In genomic region chr11:28939651-28940050, GRCm38 (mm10) we compare ENCODE assay signal across 26 mouse cellular contexts.
DNase-seq lines count a peak whose midpoint lies in the region; ATAC-seq and TF ChIP-seq lines count a peak whose summit lies in the region.
"Had no signal": no experiment of that assay in that cellular context is flagged by ENCODE, and none has a peak within 500 bp of the region (broad histone marks: within the 10 kb centered on the region; RNA-seq: fewer than 3 reads in every experiment).

No protein-coding gene starts in this region.

- DNase-seq in embryonic facial prominence, embryonic 10.5 days (ENCODE audit: low spot score), result no peak
- DNase-seq in lung, postnatal 0 days (ENCODE audit: low spot score), result no peak
- DNase-seq in lung, adult 2 months, result no peak
- DNase-seq in hindbrain, embryonic 11.5 days (ENCODE audit: low spot score), result no peak
- DNase-seq: adrenal gland, adult 2 months; adrenal gland, postnatal 10 days; adrenal gland, postnatal 25 days; B cell, adult 2 months; cerebellum, adult 11 months; cerebellum, adult 18-20 months; cerebellum, adult 8-10 months; cerebellum, adult 9-11 months; cerebellum, postnatal 14 days; cerebellum, postnatal 36 days; embryo, embryonic 11 days had no signal

- H3K9ac ChIP-seq in embryonic facial prominence, embryonic 13.5 days, result no peak overlapping the region
- no peak overlapping the region for H3K9ac ChIP-seq in lung, postnatal 0 days (replicated peaks; ENCODE audit: low read depth)
- no peak overlapping the region for H3K9ac ChIP-seq in embryonic facial prominence, embryonic 15.5 days
- H3K9ac ChIP-seq in hindbrain, embryonic 11.5 days (ENCODE audit: low read depth, low read length), result no peak overlapping the region
- H3K9ac ChIP-seq: embryonic facial prominence, embryonic 12.5 days; forebrain, embryonic 12.5 days had no signal

- no peak overlapping the region for H3K4me2 ChIP-seq in embryonic facial prominence, embryonic 13.5 days
- no peak overlapping the region for H3K4me2 ChIP-seq in lung, postnatal 0 days (replicated peaks; ENCODE audit: low read depth, low read length)
- H3K4me2 ChIP-seq in embryonic facial prominence, embryonic 15.5 days (replicated peaks), result no peak overlapping the region
- H3K4me2 ChIP-seq in hindbrain, embryonic 11.5 days (replicated peaks; ENCODE audit: low read depth, low read length), result no peak overlapping the region
- H3K4me2 ChIP-seq: embryonic facial prominence, embryonic 12.5 days; forebrain, embryonic 12.5 days had no signal

- no peak for TF ChIP-seq EP300 in lung, postnatal 0 days (IDR thresholded peaks at IDR 0.05)

- ATAC-seq in embryonic facial prominence, embryonic 13.5 days (ENCODE audit: insufficient number of reproducible peaks, insufficient read depth, low FRiP score, low TSS enrichment, low read depth), result 0 out of 2 replicates have a peak, but pooled peaks have one; percentile 43
- ATAC-seq in lung, postnatal 0 days, result no peak
- ATAC-seq in embryonic facial prominence, embryonic 15.5 days (ENCODE audit: insufficient number of reproducible peaks, low FRiP score, low TSS enrichment, low read depth), result peak; percentile 67; the same call in 1 of the 2 replicates
- no peak for ATAC-seq in hindbrain, embryonic 11.5 days (ENCODE audit: low FRiP score)
- ATAC-seq: CD4-positive, CD25-positive, alpha-beta regulatory T cell, adult 4 months; forebrain, embryonic 14.5 days; forebrain, embryonic 16.5 days had no signal

- WGBS in embryonic facial prominence, embryonic 13.5 days, result 59% methylated on average over 1 of the region's 1 CpGs
- WGBS in embryonic facial prominence, embryonic 10.5 days, result 96% methylated on average over 1 of the region's 1 CpGs
- 82% methylated on average over 1 of the region's 1 CpGs for WGBS in lung, postnatal 0 days
- 59% methylated on average over 1 of the region's 1 CpGs for whole genome bisulfite sequencing in lung, adult 2 months
- WGBS in embryonic facial prominence, embryonic 15.5 days, result 55% methylated on average over 1 of the region's 1 CpGs
- 95% methylated on average over 1 of the region's 1 CpGs for WGBS in hindbrain, embryonic 11.5 days

- no peak overlapping the region for H3K4me3 ChIP-seq in embryonic facial prominence, embryonic 13.5 days
- no peak overlapping the region for H3K4me3 ChIP-seq in embryonic facial prominence, embryonic 10.5 days
- H3K4me3 ChIP-seq in lung, postnatal 0 days (ENCODE audit: low read depth, low read length), result no peak overlapping the region
- H3K4me3 ChIP-seq in lung, adult 2 months (replicated peaks; ENCODE audit: extremely low read depth, low read depth, low read length), result no peak overlapping the region
- no peak overlapping the region for H3K4me3 ChIP-seq in embryonic facial prominence, embryonic 15.5 days (replicated peaks)
- no peak overlapping the region for H3K4me3 ChIP-seq in hindbrain, embryonic 11.5 days (ENCODE audit: low read depth, low read length)
- H3K4me3 ChIP-seq: embryonic facial prominence, embryonic 12.5 days; erythroblast, embryonic 14.5 days; forebrain, embryonic 10.5 days; forebrain, embryonic 12.5 days had no signal

- no peak overlapping the region for H3K27ac ChIP-seq in embryonic facial prominence, embryonic 13.5 days
- no peak overlapping the region for H3K27ac ChIP-seq in embryonic facial prominence, embryonic 10.5 days (replicated peaks)
- no peak overlapping the region for H3K27ac ChIP-seq in lung, postnatal 0 days (ENCODE audit: low read length)
- H3K27ac ChIP-seq in embryonic facial prominence, embryonic 15.5 days (replicated peaks), result no peak overlapping the region
- H3K27ac ChIP-seq in hindbrain, embryonic 11.5 days (ENCODE audit: low read depth, low read length), result no peak overlapping the region
- H3K27ac ChIP-seq: embryonic facial prominence, embryonic 12.5 days; forebrain, embryonic 10.5 days; forebrain, embryonic 12.5 days had no signal

- H3K36me3 ChIP-seq in embryonic facial prominence, embryonic 13.5 days, result no peaks in the 10 kb centered on the region
- no peaks in the 10 kb centered on the region for H3K36me3 ChIP-seq in embryonic facial prominence, embryonic 10.5 days (replicated peaks)
- no peaks in the 10 kb centered on the region for H3K36me3 ChIP-seq in lung, postnatal 0 days (ENCODE audit: insufficient read depth, low read length)
- no peaks in the 10 kb centered on the region for H3K36me3 ChIP-seq in embryonic facial prominence, embryonic 15.5 days
- no peaks in the 10 kb centered on the region for H3K36me3 ChIP-seq in hindbrain, embryonic 11.5 days (ENCODE audit: control insufficient read depth, insufficient read depth, low read length)
- H3K36me3 ChIP-seq: embryonic facial prominence, embryonic 12.5 days; forebrain, embryonic 10.5 days; forebrain, embryonic 12.5 days; G1E had no signal

- 0 out of 2 replicates have a peak, but pooled peaks have one; percentile 5 for TF ChIP-seq CTCF in lung, postnatal 0 days (IDR thresholded peaks at IDR 0.05)
- TF ChIP-seq CTCF in lung, adult 2 months (IDR thresholded peaks at IDR 0.05; ENCODE audit: insufficient read depth, low read length), result no peak

- H3K9me3 ChIP-seq in embryonic facial prominence, embryonic 13.5 days, result no peaks in the 10 kb centered on the region
- H3K9me3 ChIP-seq in embryonic facial prominence, embryonic 10.5 days, result no peaks in the 10 kb centered on the region
- no peaks in the 10 kb centered on the region for H3K9me3 ChIP-seq in lung, postnatal 0 days (ENCODE audit: low read length)
- H3K9me3 ChIP-seq in embryonic facial prominence, embryonic 15.5 days (replicated peaks), result no peaks in the 10 kb centered on the region
- no peaks in the 10 kb centered on the region for H3K9me3 ChIP-seq in hindbrain, embryonic 11.5 days (ENCODE audit: control insufficient read depth, low read length)
- H3K9me3 ChIP-seq: embryonic facial prominence, embryonic 12.5 days; forebrain, embryonic 10.5 days; forebrain, embryonic 12.5 days; G1E had no signal

- peaks cover 4% of the 10 kb centered on the region; the same call in 1 of the 2 replicates for H3K4me1 ChIP-seq in embryonic facial prominence, embryonic 13.5 days
- H3K4me1 ChIP-seq in embryonic facial prominence, embryonic 10.5 days, result no peaks in the 10 kb centered on the region
- H3K4me1 ChIP-seq in lung, postnatal 0 days (ENCODE audit: insufficient read depth, low read depth, low read length), result no peaks in the 10 kb centered on the region
- H3K4me1 ChIP-seq in lung, adult 2 months (ENCODE audit: control insufficient read depth, insufficient read depth, low read length), result no peaks in the 10 kb centered on the region
- no peaks in the 10 kb centered on the region for H3K4me1 ChIP-seq in embryonic facial prominence, embryonic 15.5 days
- no peaks in the 10 kb centered on the region for H3K4me1 ChIP-seq in hindbrain, embryonic 11.5 days (replicated peaks; ENCODE audit: control insufficient read depth, insufficient read depth, low read length)
- H3K4me1 ChIP-seq: embryonic facial prominence, embryonic 12.5 days; forebrain, embryonic 10.5 days; forebrain, embryonic 12.5 days had no signal

- no peak for TF ChIP-seq POLR2A in lung, adult 2 months (IDR thresholded peaks at IDR 0.05; ENCODE audit: borderline replicate concordance, extremely low read depth, low read depth, low read length)

- H3K27me3 ChIP-seq in embryonic facial prominence, embryonic 13.5 days, result no peaks in the 10 kb centered on the region
- H3K27me3 ChIP-seq in embryonic facial prominence, embryonic 10.5 days (replicated peaks; ENCODE audit: low read depth, poor library complexity, severe bottlenecking), result no peaks in the 10 kb centered on the region
- H3K27me3 ChIP-seq in lung, postnatal 0 days (replicated peaks; ENCODE audit: insufficient read depth, low read length), result no peaks in the 10 kb centered on the region
- H3K27me3 ChIP-seq in embryonic facial prominence, embryonic 15.5 days, result no peaks in the 10 kb centered on the region
- no peaks in the 10 kb centered on the region for H3K27me3 ChIP-seq in hindbrain, embryonic 11.5 days (ENCODE audit: control insufficient read depth, insufficient read depth, low read length)
- H3K27me3 ChIP-seq: CH12.LX; embryonic facial prominence, embryonic 12.5 days; forebrain, embryonic 12.5 days had no signal

Comparison
In these comparisons a context has a peak if more than half of its experiments do, and no peak if none do; other contexts are left out.
1. ATAC-seq: peak in embryonic facial prominence, embryonic 13.5 days (single experiment) and embryonic facial prominence, embryonic 15.5 days (single experiment); none in lung, postnatal 0 days (single experiment) and hindbrain, embryonic 11.5 days (single experiment).